Mouse (Mus musculus): Measurements from ENCODE around the gene Cbx3. TPM values are rescaled to one million over a fixed set of nuclear protein-coding genes. Genes with fewer than 3 reads are reported as not detected.

Cbx3 gene
- total RNA-seq, 1 experiment from 2014 or later, result 503 TPM

DNA sequence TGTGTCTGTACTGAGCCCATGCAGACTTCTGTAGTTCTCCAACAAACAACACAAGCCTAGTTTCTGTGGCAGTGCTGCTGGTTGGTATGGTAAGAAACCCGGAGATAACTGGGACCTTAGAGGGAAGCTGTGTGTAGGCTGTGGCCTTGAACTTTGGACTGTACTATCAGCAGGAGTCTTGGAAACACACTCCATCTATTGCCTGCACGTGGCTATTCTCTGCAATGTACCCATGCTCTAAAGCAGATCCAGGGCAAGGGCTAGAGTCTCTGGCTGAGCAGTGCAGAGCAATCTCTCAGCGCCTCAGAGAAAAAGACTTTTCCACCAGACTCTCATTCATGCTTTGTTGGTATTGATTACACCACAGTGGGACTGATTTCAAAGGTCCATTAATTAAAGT is 43.6 kb downstream of the Cbx3 start:
- no peak for ATAC-seq (replicated peaks; ENCODE audit: low read depth, poor library complexity, severe bottlenecking)

DNA sequence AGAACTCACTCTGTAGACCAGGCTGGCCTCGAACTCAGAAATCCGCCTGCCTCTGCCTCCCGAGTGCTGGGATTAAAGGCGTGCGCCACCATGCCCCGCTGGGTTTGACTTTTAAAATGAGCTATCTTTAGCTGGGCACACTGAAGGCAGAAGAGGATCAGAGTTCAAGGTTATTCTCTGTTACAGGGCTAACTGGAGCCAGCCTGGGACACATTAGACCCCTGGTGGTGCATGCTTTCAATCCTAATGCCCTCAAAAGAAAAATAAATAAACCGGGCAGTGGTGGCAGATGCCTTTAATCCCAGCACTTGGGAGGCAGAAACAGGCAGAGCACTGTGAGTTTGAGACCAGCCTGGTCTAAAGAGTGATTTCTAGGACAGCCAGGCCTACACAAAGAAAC is 44.7 kb downstream of the Cbx3 start:
- ATAC-seq (replicated peaks; ENCODE audit: low read depth, poor library complexity, severe bottlenecking), result no peak

DNA sequence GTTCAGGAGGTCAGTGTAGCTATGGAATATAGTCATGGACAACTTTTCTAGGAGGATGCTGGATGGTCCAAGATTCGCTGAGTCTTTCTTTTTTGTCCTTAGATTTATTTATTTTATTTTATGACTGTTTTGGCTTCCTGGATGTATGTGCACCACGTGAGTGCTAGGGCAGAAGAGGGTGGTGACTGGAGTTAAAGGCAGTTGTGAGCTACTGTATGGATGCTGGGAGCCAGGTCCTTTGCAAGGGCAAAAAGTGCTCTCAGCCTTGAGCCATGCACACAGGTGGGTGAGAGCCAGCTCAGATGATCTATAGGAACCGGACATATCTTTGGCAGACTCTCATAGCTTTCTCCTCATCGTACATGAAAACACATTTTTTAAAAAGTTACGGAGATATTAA is 53.1 kb downstream of the Cbx3 start:
- no peak for ATAC-seq (replicated peaks; ENCODE audit: low read depth, poor library complexity, severe bottlenecking)

DNA sequence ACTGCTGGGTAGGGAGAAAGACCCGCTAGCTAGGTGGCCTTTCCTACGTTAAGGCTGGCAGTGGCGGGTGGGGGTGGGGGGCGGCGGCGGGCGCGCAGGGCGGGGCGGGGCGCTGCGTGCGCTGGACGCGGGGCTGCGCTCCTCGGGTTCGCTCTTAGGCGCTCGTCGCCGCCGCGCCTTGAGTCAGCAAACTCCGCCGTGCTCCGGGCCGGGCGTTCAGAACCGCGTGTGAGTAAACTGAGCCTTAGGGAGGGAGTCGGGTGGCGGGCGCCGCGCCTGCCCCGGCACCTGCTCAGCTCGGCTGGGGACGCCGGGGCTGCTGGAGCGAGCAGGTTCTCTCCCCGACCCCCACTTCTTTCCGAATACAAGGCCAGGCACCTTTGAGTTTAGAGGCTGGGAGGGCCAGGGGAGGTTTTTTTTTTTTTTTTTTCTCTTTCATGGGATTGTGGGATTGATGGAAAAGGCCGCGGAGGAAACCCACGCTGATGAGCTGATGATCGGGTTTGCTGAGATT is 53.7 kb downstream of the Cbx3 start, which contains the start of gene Snx10:
TSS of gene Snx10 (plus strand) at position 95 of the 514 bp plus-strand sequence.
- ATAC-seq (replicated peaks; ENCODE audit: low read depth, poor library complexity, severe bottlenecking), result peak; percentile 40; the same call in 1 of the 2 replicates

DNA sequence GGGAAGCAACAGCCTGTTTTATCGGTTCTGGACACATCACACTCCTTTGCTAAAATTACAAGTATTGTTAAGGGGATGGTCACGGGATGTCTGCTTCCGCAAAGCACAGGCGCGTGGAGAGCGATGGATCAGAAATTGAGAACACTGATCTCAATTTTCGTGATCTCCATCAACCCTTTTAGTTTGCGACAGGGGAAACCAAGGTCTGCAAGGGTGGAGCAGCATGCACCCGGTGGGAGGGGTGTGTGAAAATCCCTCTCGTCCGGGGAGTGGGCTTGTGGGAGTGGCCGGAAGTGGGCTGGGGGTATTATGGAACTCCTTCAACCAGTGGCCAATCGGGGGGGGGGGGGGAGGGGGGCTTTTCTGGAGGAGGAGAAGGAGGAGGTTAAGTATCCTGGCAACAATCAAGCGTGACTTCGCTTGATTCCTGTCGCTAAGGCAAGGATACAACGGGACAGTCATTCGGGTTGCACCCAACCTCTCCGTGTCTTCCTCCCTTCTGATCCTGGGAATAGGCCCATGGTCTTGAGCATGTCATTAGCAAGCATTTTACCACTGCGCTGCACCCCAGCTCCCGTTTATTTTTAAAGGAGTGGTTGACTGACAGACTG is 54.3 kb downstream of the Cbx3 start:
- peak; percentile 27; the same call in 1 of the 2 replicates for ATAC-seq (replicated peaks; ENCODE audit: low read depth, poor library complexity, severe bottlenecking)

DNA sequence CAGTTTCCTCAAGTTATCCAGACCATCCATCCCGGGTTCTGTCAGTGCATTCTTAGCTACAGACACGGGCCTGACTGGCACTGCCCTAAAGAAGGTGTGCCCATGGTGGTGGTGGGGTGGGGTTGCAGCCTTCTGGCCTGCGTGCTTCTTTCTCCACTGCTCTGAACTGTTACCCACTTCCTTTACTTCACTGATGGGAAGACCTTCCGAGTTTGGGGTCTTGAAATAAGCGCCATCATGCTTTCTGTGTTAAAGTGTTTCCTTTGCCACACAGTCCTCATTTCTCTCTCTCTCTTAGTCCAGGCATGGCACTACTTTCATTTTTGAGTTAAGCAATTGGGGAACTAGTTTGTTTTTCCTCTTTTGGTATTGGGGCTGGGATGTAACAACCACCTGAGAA is 54.8 kb downstream of the Cbx3 start:
- ATAC-seq (replicated peaks; ENCODE audit: low read depth, poor library complexity, severe bottlenecking), result peak; percentile 78

DNA sequence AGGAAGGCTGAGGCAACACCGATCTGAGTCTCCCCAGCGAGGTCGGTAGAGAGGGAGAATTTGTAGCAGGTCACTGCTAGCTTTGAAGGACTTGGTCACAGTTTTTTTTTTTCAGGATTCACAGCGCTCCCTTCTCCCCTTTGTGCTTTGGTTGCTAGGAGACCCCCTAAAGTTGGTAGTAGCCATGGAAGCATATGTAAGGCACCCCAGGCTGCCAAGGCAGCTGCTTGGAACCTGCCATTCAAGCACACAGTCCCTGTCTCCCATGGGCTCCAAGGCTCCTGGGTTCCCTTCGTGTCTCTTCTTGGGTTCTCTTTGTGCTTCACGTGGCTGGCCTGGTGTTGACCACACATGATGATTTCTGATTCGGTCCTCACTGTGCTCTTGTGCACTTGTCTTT is 59.3 kb downstream of the Cbx3 start:
- no peak for ATAC-seq (replicated peaks; ENCODE audit: low read depth, poor library complexity, severe bottlenecking)

Other genes starting within 250 kb of the Cbx3 start
- gene Nfe2l3, start 37.7 kb upstream of the Cbx3 start, total RNA-seq (2017), result 0.87 and 0.96 TPM in 2 replicates
- 1,806 and 1,849 TPM in 2 replicates for gene Hnrnpa2b1, start 466 bp upstream of the Cbx3 start, total RNA-seq (2017)
- 74.8 and 89.6 TPM in 2 replicates for gene Snx10, start 53.5 kb downstream of the Cbx3 start, total RNA-seq (2017)